Mouse (Mus musculus) thymus, postnatal 0 days (tissue): ENCODE results near the gene Ceacam15. TPM values are rescaled to one million over a fixed set of nuclear protein-coding genes. Genes with fewer than 3 reads are reported as not detected.

Source experiments
- DNase-seq: peaks from one replicate; pipeline ENCODE4 v3.0.0-alpha.2; 2015; ENCODE audit warnings: low spot score
- polyA plus RNA-seq: library from polyadenylated mRNA; unstranded; fragments of >200 nt; fragmentation: Nextera tagmentation; extraction: Ambion mirVana; gene quantifications from 2 replicates; pipeline ENCODE4 v1.2.1, GENCODE M21; 2015

The Ceacam15 gene
- polyA plus RNA-seq, 1 experiment from 2014 or later: 0.86 TPM

GRCm38 (mm10) chr7:16631025-16631424, 44.5 kb downstream of the Ceacam15 start:
- no peak for DNase-seq

DNA sequence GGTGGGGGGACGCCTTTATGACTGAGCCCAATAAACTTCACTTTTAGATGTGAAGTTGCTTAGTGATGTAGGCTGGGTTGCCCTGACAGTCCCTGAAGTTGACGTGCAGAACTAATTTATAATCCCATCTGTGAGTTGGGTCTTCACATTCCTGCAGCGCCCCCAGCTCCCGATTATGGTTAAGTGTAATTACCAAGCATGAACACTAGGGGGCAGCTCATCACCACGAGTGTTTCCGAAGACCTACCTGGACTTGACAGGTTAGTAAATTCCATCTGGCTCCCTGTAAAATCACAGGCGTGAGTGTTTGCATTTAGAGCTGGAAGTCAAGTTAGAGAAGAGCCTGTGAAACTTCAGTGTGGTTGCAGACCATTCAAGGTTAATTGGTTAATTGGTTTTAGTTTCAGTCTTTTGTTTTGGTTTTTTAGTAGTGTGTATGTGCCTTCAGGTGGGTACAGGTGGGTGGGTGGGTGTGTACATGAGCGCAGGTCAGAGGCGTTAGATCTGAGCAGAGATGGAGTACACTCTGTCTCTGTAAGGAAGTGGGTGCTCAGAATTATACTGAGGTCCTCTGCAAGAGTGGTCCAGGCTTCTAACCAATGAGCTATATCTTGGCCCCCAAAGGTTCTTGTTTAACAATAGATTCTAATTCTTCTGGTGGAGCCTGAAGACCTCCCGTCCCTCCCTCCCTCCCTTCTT, 45.8 kb downstream of the Ceacam15 start:
- DNase-seq: peak; percentile 85

DNA sequence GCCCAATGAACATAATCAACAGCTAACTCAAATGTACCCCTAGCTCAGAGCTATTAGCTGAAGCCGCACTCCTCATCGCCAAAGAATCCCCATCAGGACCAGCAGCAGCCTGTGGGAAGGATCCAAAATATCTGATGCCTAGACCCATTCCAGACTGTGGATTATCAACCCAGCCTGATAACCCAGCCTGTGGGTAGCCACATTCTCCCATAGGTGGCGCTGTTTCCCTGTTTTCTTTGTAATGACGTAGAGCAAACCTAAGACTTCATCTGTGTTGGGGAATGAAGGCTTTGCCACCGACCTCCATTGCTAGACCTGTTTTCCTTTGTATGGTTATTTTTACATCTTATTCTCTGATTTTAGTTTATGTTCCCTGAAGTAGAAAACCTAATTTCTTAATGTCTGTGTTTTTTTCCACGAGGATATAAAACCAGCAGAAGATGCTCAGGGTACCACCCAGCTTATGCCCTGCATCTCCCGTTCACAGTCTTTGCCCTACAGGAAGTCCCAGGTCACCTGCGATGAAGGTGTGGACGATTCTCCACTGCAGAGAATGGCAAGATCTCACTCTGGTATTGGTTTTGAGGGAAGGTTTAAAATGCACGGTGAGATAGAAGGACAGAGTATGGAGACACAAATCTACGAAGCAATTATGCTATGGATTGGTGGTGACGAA, 47.3 kb downstream of the Ceacam15 start:
- peak; percentile 84 for DNase-seq

DNA sequence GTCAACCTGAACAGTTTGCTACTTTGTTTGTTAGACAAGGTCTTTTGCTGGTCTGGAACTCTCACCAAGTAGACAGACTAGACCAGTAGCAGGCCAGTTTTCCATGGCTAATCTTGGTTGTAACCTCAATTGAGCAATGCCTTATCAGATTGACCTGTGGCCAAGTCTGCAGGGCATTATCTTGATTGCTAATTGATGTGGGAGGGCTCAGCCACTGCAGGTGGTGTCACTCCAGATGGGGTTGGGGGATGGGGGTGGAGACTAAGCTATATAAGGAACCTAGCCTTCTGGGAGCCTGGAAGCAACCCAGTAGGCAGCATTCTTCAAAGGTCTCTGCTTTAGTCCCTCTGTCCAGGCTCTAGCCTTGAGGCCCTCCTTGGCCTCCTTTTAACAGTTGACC, 51.8 kb downstream of the Ceacam15 start:
- DNase-seq: no peak

GRCm38 (mm10) chr7:16623131-16623530, 52.4 kb downstream of the Ceacam15 start:
- DNase-seq: no peak

Other genes starting within 250 kb of the Ceacam15 start
- gene Tmem160, start 222.9 kb downstream of the Ceacam15 start, polyA plus RNA-seq: 148 and 149 TPM in 2 replicates
- gene Npas1, start 198.0 kb downstream of the Ceacam15 start, polyA plus RNA-seq: 0.31 and 0.52 TPM in 2 replicates
- gene Arhgap35, start 60.7 kb downstream of the Ceacam15 start, polyA plus RNA-seq: 3.8 and 4.0 TPM in 2 replicates
- 0.23 and 0.44 TPM in 2 replicates for gene Ceacam9, start 46.2 kb upstream of the Ceacam15 start, polyA plus RNA-seq
- gene Ap2s1, start 62.7 kb upstream of the Ceacam15 start, polyA plus RNA-seq: 326 and 329 TPM in 2 replicates
- 77.9 and 80.3 TPM in 2 replicates for gene Slc1a5, start 105.6 kb upstream of the Ceacam15 start, polyA plus RNA-seq
- gene Strn4, start 140.2 kb upstream of the Ceacam15 start, polyA plus RNA-seq: 57.1 and 60.9 TPM in 2 replicates
- 17.1 and 18.8 TPM in 2 replicates for gene Fkrp, start 141.0 kb upstream of the Ceacam15 start, polyA plus RNA-seq
- 70.6 and 80.0 TPM in 2 replicates for gene Prkd2, start 167.2 kb upstream of the Ceacam15 start, polyA plus RNA-seq
- gene Dact3, start 199.6 kb upstream of the Ceacam15 start, polyA plus RNA-seq: 0.13 and 0.18 TPM in 2 replicates
- gene Gng8, start 216.1 kb upstream of the Ceacam15 start, polyA plus RNA-seq: 0.44 and 0.85 TPM in 2 replicates
- gene Ptgir, start 230.8 kb upstream of the Ceacam15 start, polyA plus RNA-seq: 1.9 and 2.6 TPM in 2 replicates
- gene Calm3, start 248.4 kb upstream of the Ceacam15 start, polyA plus RNA-seq: 201 and 212 TPM in 2 replicates